Comparison of ENCODE assay signal across 42 mouse cellular contexts in genomic region chr3:94691694-94692093, GRCm38 (mm10). TPM values are rescaled to one million over a fixed set of nuclear protein-coding genes. Genes with fewer than 3 reads are reported as not detected.
"Had no signal": no experiment of that assay in that cellular context is flagged by ENCODE, and none has a peak within 500 bp of the region (broad histone marks: within the 10 kb centered on the region; RNA-seq: fewer than 3 reads in every experiment).

No protein-coding gene starts in this region.

RNA-seq across cellular contexts. Expression of gene Selenbp2, which starts 1.7 kb away (rescaled TPM):
- total RNA-seq: hematopoietic stem cell, adult 5-6 weeks; layer of hippocampus, postnatal 10 days had no signal
- polyA plus RNA-seq: hindbrain, embryonic 11.5 days; hindbrain, embryonic 12.5 days; hindbrain, embryonic 14.5 days; inflammation-experienced regulatory T-cells, adult 6 months had no signal

RNA-seq across cellular contexts. Expression of gene Gm10972, which starts 48.8 kb away (rescaled TPM):
- total RNA-seq: heart, postnatal 10 days; heart, postnatal 14 days; heart, postnatal 25 days; heart, postnatal 36 days; heart, postnatal 4 days; hematopoietic stem cell, adult 5-6 weeks; hindbrain, postnatal 0 days; layer of hippocampus, adult 18-20 months; layer of hippocampus, adult 2 months; layer of hippocampus, adult 8-10 months; layer of hippocampus, postnatal 10 days; layer of hippocampus, postnatal 14 days; layer of hippocampus, postnatal 25 days; layer of hippocampus, postnatal 36 days; left cerebral cortex, adult 18-20 months; left cerebral cortex, adult 2 months had no signal
- polyA plus RNA-seq: heart, embryonic 10.5 days; heart, embryonic 11.5 days; heart, embryonic 12.5 days; heart, embryonic 13.5 days; heart, embryonic 14.5 days; heart, embryonic 15.5 days; heart, embryonic 16.5 days; heart, postnatal 0 days; hindbrain, embryonic 10.5 days; hindbrain, embryonic 11.5 days; hindbrain, embryonic 12.5 days; hindbrain, embryonic 13.5 days; hindbrain, embryonic 14.5 days; hindbrain, embryonic 15.5 days; hindbrain, embryonic 16.5 days; hindbrain, postnatal 0 days; inflammation-experienced regulatory T-cells, adult 6 months; intestine, embryonic 14.5 days; intestine, embryonic 15.5 days; intestine, embryonic 16.5 days; intestine, postnatal 0 days; kidney, adult 2 months; kidney, embryonic 14.5 days; kidney, embryonic 15.5 days; kidney, embryonic 16.5 days; kidney, postnatal 0 days; large intestine, adult 2 months had no signal
